Mouse (Mus musculus) C2C12 (cell line): ENCODE measurements at regions not wholly inside any gene's neighbourhood (a gene's known extent, or its start where the extent isn't known, plus 50 kb on each side); places are given as distances from the start of the nearest gene placed in this dataset.

Source experiments
- H3K27me3 ChIP-seq: one replicate; pipeline ENCODE4 v1.6.1; 2011; ENCODE audit not compliant: control insufficient read depth, insufficient read depth, insufficient read length
- H3K36me3 ChIP-seq: one replicate; pipeline ENCODE4 v1.6.1; 2011; ENCODE audit not compliant: control insufficient read depth, insufficient read depth
- H3K4me3 ChIP-seq: one replicate; pipeline ENCODE4 v1.5.1; 2011; ENCODE audit warnings: mild to moderate bottlenecking, control low read depth; ENCODE audit not compliant: poor library complexity, insufficient read depth, severe bottlenecking
- H3K79me2 ChIP-seq: one replicate; pipeline ENCODE4 v1.6.1; 2011; ENCODE audit not compliant: control insufficient read depth, insufficient read depth
- H3K79me3 ChIP-seq: one replicate; pipeline ENCODE4 v1.6.1; 2011; ENCODE audit warnings: low read depth, control low read depth
- H3ac ChIP-seq: one replicate; pipeline ENCODE3; 2011; ENCODE audit warnings: low read depth; ENCODE audit not compliant: control insufficient read depth, insufficient read length
- CEBPB ChIP-seq: IDR thresholded peaks from one replicate; pipeline ENCODE4 v1.6.1; 2011; ENCODE audit warnings: low read depth, mild to moderate bottlenecking, control low read depth, moderate library complexity
- CTCF ChIP-seq: IDR thresholded peaks from one replicate; pipeline ENCODE4 v1.5.1; 2011; ENCODE audit not compliant: control insufficient read depth, insufficient read depth, insufficient read length
- FOSL1 ChIP-seq: IDR thresholded peaks from one replicate; pipeline ENCODE4 v1.8.0; 2011; ENCODE audit warnings: mild to moderate bottlenecking, low read length; ENCODE audit not compliant: poor library complexity, insufficient read depth, severe bottlenecking
- MAX ChIP-seq: IDR thresholded peaks from one replicate; pipeline ENCODE4 v1.6.1; 2011; ENCODE audit warnings: mild to moderate bottlenecking, control low read depth
- MYOD1 ChIP-seq: IDR thresholded peaks from one replicate; pipeline ENCODE4 v1.6.1; 2011; ENCODE audit warnings: low read depth; ENCODE audit not compliant: control insufficient read depth, insufficient read length
- MYOG ChIP-seq: IDR thresholded peaks from one replicate; pipeline ENCODE4 v1.6.1; 2011; ENCODE audit not compliant: control insufficient read depth, insufficient read length; ENCODE audit errors: extremely low read depth
- USF1 ChIP-seq: IDR thresholded peaks from one replicate; pipeline ENCODE4 v1.6.1; 2011; ENCODE audit warnings: low read depth, mild to moderate bottlenecking, control low read depth, moderate library complexity

GRCm38 (mm10) chr16:80502559-80502958 is 697.9 kb upstream of the Ncam2 start:
- H3K36me3 ChIP-seq: no peaks in the 10 kb centered on the region
- H3K79me3 ChIP-seq: no peaks in the 10 kb centered on the region
- H3K79me2 ChIP-seq: no peaks in the 10 kb centered on the region
- H3K4me3 ChIP-seq: no peak overlapping the region
- no peak overlapping the region for H3ac ChIP-seq
- TF ChIP-seq CTCF (no peak), USF1 (no peak), MYOG (no peak), FOSL1 (no peak)
- no peaks in the 10 kb centered on the region for H3K27me3 ChIP-seq

DNA sequence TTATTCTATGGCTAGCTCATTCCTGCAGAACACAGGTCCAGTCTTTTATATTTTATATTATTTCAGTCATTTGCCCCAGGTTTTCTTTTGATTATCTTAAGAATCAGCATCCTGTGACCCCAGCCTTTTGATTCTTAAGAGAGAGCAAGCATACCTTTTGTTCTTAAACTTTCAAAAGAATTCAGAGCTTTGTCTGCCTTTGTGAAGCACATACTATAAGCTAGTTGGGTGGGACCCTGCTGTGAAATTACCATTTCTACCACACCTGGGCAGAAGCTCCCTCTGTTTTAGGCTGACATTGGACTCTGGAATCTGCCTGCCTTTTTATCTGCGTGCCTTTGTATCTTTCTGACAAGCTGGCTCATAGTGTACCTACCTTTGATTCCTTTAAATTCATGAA is 697.2 kb upstream of the Ncam2 start:
- no peaks in the 10 kb centered on the region for H3K27me3 ChIP-seq
- TF ChIP-seq USF1: no peak
- TF ChIP-seq MAX: no peak
- no peak for TF ChIP-seq CTCF
- TF ChIP-seq MYOG: no peak
- no peak for TF ChIP-seq MYOD1
- TF ChIP-seq FOSL1: no peak
- TF ChIP-seq CEBPB: no peak
- no peak overlapping the region for H3ac ChIP-seq
- H3K4me3 ChIP-seq: no peak overlapping the region
- no peaks in the 10 kb centered on the region for H3K79me3 ChIP-seq
- no peaks in the 10 kb centered on the region for H3K36me3 ChIP-seq
- no peaks in the 10 kb centered on the region for H3K79me2 ChIP-seq

- Histone ChIP-seq H3K36me3 (no peaks in the 10 kb centered on the region), H3K79me2 (no peaks in the 10 kb centered on the region), H3K79me3 (no peaks in the 10 kb centered on the region)
These were observed 687.8 kb upstream of the Ncam2 start for GRCm38 (mm10) chr16:80512724-80513123.

GRCm38 (mm10) chr16:80538039-80538438 is 662.5 kb upstream of the Ncam2 start:
- Histone ChIP-seq H3ac (no peak overlapping the region), H3K79me3 (no peaks in the 10 kb centered on the region), H3K79me2 (no peaks in the 10 kb centered on the region), H3K36me3 (no peaks in the 10 kb centered on the region), H3K4me3 (no peak overlapping the region), H3K27me3 (no peaks in the 10 kb centered on the region)
- TF ChIP-seq MYOG: no peak
- TF ChIP-seq MYOD1: no peak
- TF ChIP-seq CEBPB: no peak
- TF ChIP-seq CTCF: no peak
- no peak for TF ChIP-seq MAX
- no peak for TF ChIP-seq USF1

More at GRCm38 (mm10) chr16:80512724-80513123, 687.8 kb upstream of the Ncam2 start:
- Histone ChIP-seq H3ac (no peak overlapping the region), H3K4me3 (no peak overlapping the region), H3K27me3 (no peaks in the 10 kb centered on the region)
- TF ChIP-seq FOSL1 (peak; percentile 63), CTCF (no peak), USF1 (no peak), MAX (no peak), CEBPB (no peak), MYOD1 (peak; percentile 63), MYOG (no peak)

DNA sequence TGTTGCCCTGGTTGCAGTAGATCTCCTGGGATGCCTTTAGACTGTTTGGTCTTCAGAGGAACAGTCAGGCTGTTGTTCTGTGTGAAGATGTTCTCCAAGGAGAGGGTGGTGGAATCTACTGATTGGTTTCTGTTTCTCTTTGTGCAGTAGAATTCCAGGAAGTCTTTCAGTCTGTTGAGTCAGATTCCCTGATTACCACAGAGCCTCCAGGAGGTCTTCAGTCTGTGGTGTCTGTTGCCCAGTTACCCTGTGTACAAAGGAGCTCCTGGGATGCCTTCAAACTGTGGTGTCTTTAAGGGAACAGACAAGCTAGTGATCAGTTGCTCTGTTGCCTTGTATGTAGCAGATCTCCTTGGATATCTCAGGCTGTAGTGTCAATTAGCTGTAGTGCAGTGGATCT is 653.9 kb upstream of the Ncam2 start:
- H3K4me3 ChIP-seq: no peak overlapping the region
- no peaks in the 10 kb centered on the region for H3K27me3 ChIP-seq
- H3ac ChIP-seq: no peak overlapping the region
- TF ChIP-seq CEBPB: no peak
- no peak for TF ChIP-seq MYOG
- TF ChIP-seq USF1: no peak
- no peak for TF ChIP-seq MAX
- no peak for TF ChIP-seq MYOD1
- TF ChIP-seq CTCF: no peak
- no peak for TF ChIP-seq FOSL1
- H3K36me3 ChIP-seq: no peaks in the 10 kb centered on the region
- no peaks in the 10 kb centered on the region for H3K79me2 ChIP-seq
- H3K79me3 ChIP-seq: no peaks in the 10 kb centered on the region

GRCm38 (mm10) chr16:80567120-80567519 is 633.4 kb upstream of the Ncam2 start:
- Histone ChIP-seq H3K79me3 (no peaks in the 10 kb centered on the region), H3ac (no peak overlapping the region), H3K36me3 (no peaks in the 10 kb centered on the region), H3K27me3 (no peaks in the 10 kb centered on the region), H3K4me3 (no peak overlapping the region), H3K79me2 (no peaks in the 10 kb centered on the region)
- TF ChIP-seq MYOD1: no peak
- no peak for TF ChIP-seq CEBPB
- TF ChIP-seq MYOG: no peak

DNA sequence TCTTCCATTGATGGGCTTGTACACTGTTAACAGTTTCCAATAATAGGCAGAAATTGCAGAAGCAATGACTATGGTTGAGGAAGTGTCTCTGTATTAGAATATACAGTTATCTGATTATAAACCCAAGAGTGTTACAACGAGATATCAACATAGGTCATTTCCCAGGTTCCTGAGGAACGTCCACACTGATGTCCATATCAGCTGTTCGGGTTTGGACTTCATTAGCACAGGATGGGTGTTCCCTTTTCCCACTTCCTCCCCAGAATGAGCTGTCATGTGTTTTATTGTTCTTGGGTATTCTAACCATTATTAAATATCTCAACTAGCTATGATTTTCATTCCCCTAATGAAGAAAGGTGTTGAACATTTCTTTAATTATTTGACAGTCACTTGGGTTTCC is 613.2 kb upstream of the Ncam2 start:
- no peak overlapping the region for H3K4me3 ChIP-seq
- no peaks in the 10 kb centered on the region for H3K36me3 ChIP-seq
- TF ChIP-seq FOSL1 (no peak), MYOD1 (no peak), CTCF (no peak), USF1 (no peak), MYOG (no peak), CEBPB (no peak), MAX (no peak)
- H3K79me2 ChIP-seq: no peaks in the 10 kb centered on the region
- H3K79me3 ChIP-seq: no peaks in the 10 kb centered on the region
- no peak overlapping the region for H3ac ChIP-seq
- no peaks in the 10 kb centered on the region for H3K27me3 ChIP-seq
